In the genomic region with DNA sequence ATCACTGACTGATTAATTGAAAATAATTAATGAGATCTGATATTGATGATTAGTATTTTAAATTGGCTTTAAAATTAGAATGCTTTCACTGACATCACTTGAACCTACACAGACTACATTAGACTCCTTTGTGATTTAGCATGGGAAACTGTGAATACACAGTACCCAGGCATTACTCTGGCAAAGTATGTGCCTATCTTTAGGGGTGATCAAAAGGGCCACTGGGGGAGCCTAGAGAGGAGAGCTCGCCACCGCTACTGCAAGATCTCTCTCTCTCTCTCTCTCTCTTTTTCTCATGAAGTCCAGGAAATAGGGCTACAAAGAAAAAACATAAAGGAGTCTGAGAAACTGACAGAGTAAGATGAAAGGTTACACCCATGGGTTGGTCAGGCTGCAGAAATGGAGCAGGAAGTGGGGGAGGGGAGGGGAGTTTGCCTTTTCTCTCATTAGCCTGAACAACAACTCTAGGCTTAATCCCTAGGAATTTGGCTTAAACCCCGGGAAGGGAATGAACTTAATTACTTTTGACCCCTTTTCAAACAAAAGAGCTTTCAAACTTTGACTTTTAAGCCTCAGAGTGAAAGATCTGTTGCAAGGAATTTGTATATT, we compare ENCODE assay signal across 8 mouse cellular contexts. TPM values are rescaled to one million over a fixed set of nuclear protein-coding genes. Genes with fewer than 3 reads are reported as not detected.
DNase-seq lines count a peak whose midpoint lies in the region.

No protein-coding gene starts in this region.

- DNase-seq in kidney, postnatal 10 days: peak; percentile 59
- no peak for DNase-seq in kidney, adult 18-20 months
- peak; percentile 54 for DNase-seq in ES-CJ7 (ENCODE audit: low read depth, low spot score)
- DNase-seq in embryo, embryonic 11 days: peak; percentile 74
- peak; percentile 1 for DNase-seq in lung, postnatal 25 days (ENCODE audit: low spot score)
- no peak for DNase-seq in cerebellum, adult 11 months
- DNase-seq in left cerebral cortex, postnatal 14 days (ENCODE audit: low spot score in 2 of 2): no peak
- DNase-seq in heart, adult 11 months: no peak

- intact Hi-C loops in left cerebral cortex, postnatal 14 days (cut with DNase I): no loop called here

RNA-seq across cellular contexts. Expression of gene Lgi1, which starts 33.8 kb away (rescaled TPM):
- 100 to 1,000 TPM; 117 to 127 TPM for total RNA-seq in left cerebral cortex, postnatal 14 days (2021)

Comparison
In these comparisons a context has a peak if more than half of its experiments do, and no peak if none do; other contexts are left out.
1. DNase-seq: peak in kidney, postnatal 10 days (single experiment), ES-CJ7 (single experiment), embryo, embryonic 11 days (single experiment) and lung, postnatal 25 days (single experiment); none in kidney, adult 18-20 months (single experiment), cerebellum, adult 11 months (single experiment), left cerebral cortex, postnatal 14 days (0 of 2) and heart, adult 11 months (single experiment).